Mouse (Mus musculus) intestine, postnatal 0 days (tissue): Measurements from ENCODE around the gene Amhr2. TPM values are rescaled to one million over a fixed set of nuclear protein-coding genes. Genes with fewer than 3 reads are reported as not detected.

Experiments
- ATAC-seq: fragments of 200-750 bp; cut with Nextera tagmentation; 2 replicates; pipeline ENCODE4 v1.8.0; 2017; ENCODE audit warnings: mild to moderate bottlenecking, moderate TSS enrichment, moderate library complexity
- H3K27ac ChIP-seq: fragments of 300-500 bp; sonication (generic); 2 replicates; pipeline ENCODE4 v1.5.1; 2014; ENCODE audit warnings: mild to moderate bottlenecking, low read depth, low read length, moderate library complexity
- H3K27me3 ChIP-seq: fragments of 300-500 bp; sonication (generic); replicated peaks from 2 replicates; pipeline ENCODE4 v1.6.1; 2014; ENCODE audit warnings: low read length, mixed read lengths; ENCODE audit not compliant: control insufficient read depth, insufficient read depth
- H3K36me3 ChIP-seq: fragments of 300-500 bp; sonication (generic); 2 replicates; pipeline ENCODE4 v1.6.1; 2014; ENCODE audit warnings: mild to moderate bottlenecking, moderate library complexity; ENCODE audit not compliant: control insufficient read depth, insufficient read depth
- H3K4me1 ChIP-seq: fragments of 300-500 bp; sonication (generic); replicated peaks from 2 replicates; pipeline ENCODE4 v1.6.1; 2014; ENCODE audit warnings: antibody characterized with exemption, low read length, mixed read lengths; ENCODE audit not compliant: control insufficient read depth, insufficient read depth
- H3K4me2 ChIP-seq: fragments of 300-500 bp; sonication (generic); replicated peaks from 2 replicates; pipeline ENCODE4 v1.6.1; 2014; ENCODE audit warnings: low read depth, mild to moderate bottlenecking, moderate library complexity
- H3K4me3 ChIP-seq: fragments of 300-500 bp; sonication (generic); 2 replicates; pipeline ENCODE4 v1.5.1; 2014; ENCODE audit warnings: low read depth, low read length
- H3K9ac ChIP-seq: fragments of 300-500 bp; sonication (generic); 2 replicates; pipeline ENCODE4 v1.6.1; 2014; ENCODE audit warnings: mild to moderate bottlenecking, low read depth, low read length
- H3K9me3 ChIP-seq: fragments of 300-500 bp; sonication (generic); 2 replicates; pipeline ENCODE4 v1.6.1; 2016; ENCODE audit warnings: mixed run types; ENCODE audit not compliant: control insufficient read depth
- CTCF ChIP-seq: sonication (generic); IDR thresholded peaks from 2 replicates; pipeline ENCODE4 v1.5.1; 2016; ENCODE audit warnings: low read depth, mild to moderate bottlenecking, control low read depth, antibody characterized with exemption, moderate library complexity
- WGBS: fragments of 180-500 bp; shearing (Covaris S2); extraction: QIAGEN DNeasy Blood & Tissue Kit; methylation state at CpG from one replicate; pipeline ENCODE4 v1.1.7; 2014; 5-methylcytosine and 5-hydroxymethylcytosine counted together
- polyA plus RNA-seq: library from polyadenylated mRNA; unstranded; fragments of >200 nt; fragmentation: Nextera tagmentation; extraction: Ambion mirVana; gene quantifications from 2 replicates; pipeline ENCODE4 v1.2.1, GENCODE M21; 2015

Amhr2 gene
- polyA plus RNA-seq, 1 experiment from 2014 or later = 0.50 TPM

DNA sequence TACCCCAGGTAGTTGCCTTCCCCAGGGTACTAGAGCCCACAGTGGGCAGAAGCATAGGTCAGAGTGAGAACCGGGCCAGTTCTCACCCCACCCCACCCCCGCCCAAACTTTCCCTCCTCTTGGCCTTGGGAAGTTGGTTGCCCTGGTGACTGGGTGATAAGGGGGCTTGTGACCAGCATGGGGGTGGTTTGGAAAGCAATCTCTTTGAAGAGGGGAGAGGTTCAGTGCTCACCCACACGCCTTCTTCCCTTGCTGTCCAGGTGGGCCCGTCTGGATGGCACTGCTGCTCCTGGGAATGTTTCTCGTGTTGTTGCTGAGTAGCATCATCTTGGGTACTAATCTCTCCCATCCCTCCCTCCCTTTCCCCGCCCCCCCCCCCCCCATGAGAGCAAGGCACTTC lies 1.3 kb downstream of the Amhr2 start:
- Histone ChIP-seq H3K36me3 (no peaks in the 10 kb centered on the region), H3K4me3 (no peak overlapping the region), H3K27ac (no peak overlapping the region), H3K9ac (no peak overlapping the region), H3K4me1 (no peaks in the 10 kb centered on the region), H3K27me3 (no peaks in the 10 kb centered on the region), H3K9me3 (no peaks in the 10 kb centered on the region), H3K4me2 (no peak overlapping the region)
- no peak for TF ChIP-seq CTCF
- no peak for ATAC-seq
- 27% methylated on average over 5 of the region's 6 CpGs for WGBS

DNA sequence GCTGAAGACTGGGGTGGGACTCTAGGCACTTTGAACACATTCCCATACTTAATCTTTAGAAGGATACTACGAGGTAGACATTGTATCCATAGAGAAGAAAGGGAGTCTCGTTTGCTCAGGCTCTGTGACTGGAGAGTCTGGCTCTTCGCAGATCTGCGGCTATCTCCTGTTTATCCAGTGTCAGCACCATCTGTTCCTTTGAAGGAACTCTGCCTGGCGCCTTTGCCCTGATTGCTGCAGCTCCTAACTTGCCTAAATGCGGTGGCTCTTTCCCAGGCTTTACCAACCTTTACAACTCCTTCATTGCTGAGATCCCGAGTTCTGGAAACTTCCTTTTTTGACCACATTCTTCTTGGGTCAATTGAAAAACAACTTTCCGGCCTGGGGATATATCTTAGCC lies 4.2 kb downstream of the Amhr2 start:
- Histone ChIP-seq H3K9me3 (no peaks in the 10 kb centered on the region), H3K4me2 (no peak overlapping the region), H3K36me3 (no peaks in the 10 kb centered on the region), H3K27ac (no peak overlapping the region), H3K27me3 (no peaks in the 10 kb centered on the region), H3K9ac (no peak overlapping the region), H3K4me1 (no peaks in the 10 kb centered on the region), H3K4me3 (no peak overlapping the region)
- no peak for TF ChIP-seq CTCF
- no peak for ATAC-seq
- 61% methylated on average over 8 of the region's 8 CpGs for WGBS

DNA sequence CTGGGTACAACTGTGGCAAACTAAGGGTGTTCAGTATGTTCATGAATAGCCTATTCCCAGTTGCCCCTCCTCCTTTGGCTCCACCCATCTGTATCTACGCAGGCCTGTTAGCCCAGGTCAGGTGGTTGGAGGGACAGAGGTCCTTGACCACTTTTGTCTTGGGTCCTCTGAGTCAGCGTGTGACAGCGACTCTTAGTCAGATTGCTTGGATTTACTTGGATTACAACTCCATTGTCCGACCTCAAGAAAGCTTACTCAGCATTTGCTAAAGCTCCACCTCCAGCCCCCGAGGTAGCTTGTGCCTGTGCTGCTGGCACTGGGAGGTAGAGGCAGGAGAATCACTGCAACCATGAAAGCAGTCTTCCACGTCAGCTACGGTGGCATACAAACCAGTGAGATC lies 5.8 kb downstream of the Amhr2 start:
- Histone ChIP-seq H3K9ac (no peak overlapping the region), H3K36me3 (no peaks in the 10 kb centered on the region), H3K4me2 (peak overlapping the region; percentile 50), H3K4me3 (no peak overlapping the region), H3K27ac (peak overlapping the region; percentile 41), H3K4me1 (no peaks in the 10 kb centered on the region), H3K9me3 (no peaks in the 10 kb centered on the region), H3K27me3 (no peaks in the 10 kb centered on the region)
- 20% methylated on average over 7 of the region's 7 CpGs for WGBS
- 0 out of 2 replicates have a peak, but pooled peaks have one; percentile 1 for TF ChIP-seq CTCF
- ATAC-seq = peak; percentile 78

DNA sequence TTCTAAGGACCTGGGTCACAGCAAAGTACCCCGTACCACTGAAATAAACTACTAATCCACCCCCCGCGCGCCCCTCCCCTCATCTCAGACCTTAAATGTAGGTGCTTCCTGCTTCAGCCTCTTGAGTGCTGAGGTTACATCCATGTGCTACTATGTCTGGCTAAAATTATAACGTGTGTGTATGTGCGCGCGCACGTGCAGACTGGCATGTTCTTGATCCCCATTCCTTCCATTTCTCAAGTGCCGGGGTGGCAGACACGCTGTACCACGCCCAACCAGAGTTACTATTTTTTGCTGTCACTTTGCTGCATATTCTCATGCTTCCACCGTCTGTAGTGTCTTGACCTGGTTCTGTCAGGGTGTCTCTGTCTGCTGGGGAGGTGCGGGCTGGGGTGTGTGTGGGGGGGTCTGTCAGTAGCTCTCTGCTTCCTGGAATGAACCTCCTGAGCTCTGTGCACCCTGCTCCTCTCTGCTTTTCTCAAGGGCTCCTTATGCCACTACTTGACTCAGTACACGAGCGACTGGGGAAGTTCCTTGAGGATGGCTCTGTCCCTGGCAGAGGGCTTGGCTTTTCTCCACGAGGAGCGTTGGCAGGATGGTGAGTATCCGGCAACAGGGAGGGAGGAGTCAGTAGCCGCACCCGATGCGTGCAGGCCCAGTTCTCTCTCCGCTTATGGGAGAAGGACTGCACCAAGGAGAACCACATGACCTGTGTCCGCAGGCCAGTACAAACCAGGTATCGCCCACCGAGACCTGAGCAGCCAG lies 6.7 kb downstream of the Amhr2 start:
- no peak overlapping the region for H3K4me2 ChIP-seq
- no peak for TF ChIP-seq CTCF
- H3K36me3 ChIP-seq = no peaks in the 10 kb centered on the region
- ATAC-seq = no peak
- H3K9ac ChIP-seq = no peak overlapping the region
- no peak overlapping the region for H3K4me3 ChIP-seq
- H3K4me1 ChIP-seq = no peaks in the 10 kb centered on the region
- no peaks in the 10 kb centered on the region for H3K9me3 ChIP-seq
- no peaks in the 10 kb centered on the region for H3K27me3 ChIP-seq
- 78% methylated on average over 26 of the region's 26 CpGs for WGBS
- peak overlapping the region; percentile 41; the same call in 1 of the 2 replicates for H3K27ac ChIP-seq

GRCm38 (mm10) chr15:102455993-102456392 lies 10.8 kb downstream of the Amhr2 start:
- no peak overlapping the region for H3K27ac ChIP-seq
- no peaks in the 10 kb centered on the region for H3K4me1 ChIP-seq
- ATAC-seq = no peak
- TF ChIP-seq CTCF = peak; percentile 67
- H3K9ac ChIP-seq = no peak overlapping the region
- no peaks in the 10 kb centered on the region for H3K27me3 ChIP-seq
- no peak overlapping the region for H3K4me2 ChIP-seq
- no peaks in the 10 kb centered on the region for H3K9me3 ChIP-seq
- H3K36me3 ChIP-seq = no peaks in the 10 kb centered on the region
- WGBS = 41% methylated on average over 6 of the region's 6 CpGs
- H3K4me3 ChIP-seq = no peak overlapping the region

- H3K9ac ChIP-seq = no peak overlapping the region
- no peak for ATAC-seq
These were observed 13.0 kb downstream of the Amhr2 start for GRCm38 (mm10) chr15:102458050-102458736.

More at GRCm38 (mm10) chr15:102458050-102458736, 13.0 kb downstream of the Amhr2 start:
- Histone ChIP-seq H3K4me1 (no peaks in the 10 kb centered on the region), H3K4me2 (peak overlapping the region; percentile 66), H3K27ac (0 out of 2 replicates have a peak overlapping the region, but pooled peaks have one; percentile 41), H3K36me3 (peaks cover 6% of the 10 kb centered on the region; the same call in 1 of the 2 replicates), H3K4me3 (peak overlapping the region; percentile 60; the same call in 1 of the 2 replicates), H3K9me3 (no peaks in the 10 kb centered on the region), H3K27me3 (no peaks in the 10 kb centered on the region)
- 71% methylated on average over 5 of the region's 5 CpGs for WGBS
- no peak for TF ChIP-seq CTCF
